Mouse (Mus musculus) small intestine, adult 2 months (tissue): Measurements from ENCODE around the gene Plscr5.

Experiments used
- CTCF ChIP-seq: fragments of 200-500 bp; IDR thresholded peaks from 2 replicates; pipeline ENCODE4 v1.5.1; 2012; ENCODE audit warnings: low read depth, mild to moderate bottlenecking, control low read depth, inconsistent platforms, low read length, moderate library complexity, mixed read lengths; ENCODE audit not compliant: insufficient replicate concordance, insufficient read length; ENCODE audit errors: extremely low read depth
- POLR2A ChIP-seq: fragments of 200-500 bp; IDR thresholded peaks from 2 replicates; pipeline ENCODE4 v1.6.1; 2012; ENCODE audit warnings: low read depth, mild to moderate bottlenecking, control low read depth, inconsistent platforms, low read length, moderate library complexity

GRCm38 (mm10) chr9:92249987-92250772, 57.4 kb downstream of the Plscr5 start:
- TF ChIP-seq POLR2A (peak; percentile 92), CTCF (no peak)
